ENCODE assay signal across 31 mouse cellular contexts in the genomic region with DNA sequence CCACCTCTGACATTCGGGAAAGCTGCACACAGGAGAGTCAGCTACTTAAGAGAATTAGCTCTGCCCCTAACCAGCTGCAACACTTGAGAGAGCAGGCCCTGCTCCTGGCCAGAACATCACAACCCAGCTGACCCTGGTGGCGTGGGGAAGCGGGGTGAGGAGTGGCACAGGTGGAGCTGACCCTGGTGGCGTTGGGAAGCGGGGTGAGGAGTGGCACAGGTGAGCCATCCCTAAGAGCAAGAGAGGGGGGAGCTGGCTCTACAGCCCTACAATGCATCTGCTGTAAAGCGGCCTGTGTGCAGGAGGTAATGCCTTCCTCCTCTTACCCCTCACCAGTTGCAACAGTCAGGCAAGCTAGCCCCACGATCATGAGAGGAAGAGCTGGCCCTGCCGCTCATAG.
A peak's percentile ranks its signal among the peaks of the same experiment; 100 is the strongest.
DNase-seq lines count a peak whose midpoint lies in the region; ATAC-seq and TF ChIP-seq lines count a peak whose summit lies in the region.
"Had no signal": no experiment of that assay in that cellular context is flagged by ENCODE, and none has a peak within 500 bp of the region (broad histone marks: within the 10 kb centered on the region; RNA-seq: fewer than 3 reads in every experiment).

No protein-coding gene starts in this region.

- H3K27me3 ChIP-seq in forebrain, embryonic 11.5 days (ENCODE audit: control insufficient read depth, insufficient read depth, low read length) = no peaks in the 10 kb centered on the region
- no peaks in the 10 kb centered on the region for H3K27me3 ChIP-seq in forebrain, embryonic 15.5 days
- H3K27me3 ChIP-seq in kidney, embryonic 15.5 days = no peaks in the 10 kb centered on the region
- no peaks in the 10 kb centered on the region for H3K27me3 ChIP-seq in midbrain, embryonic 12.5 days
- H3K27me3 ChIP-seq in midbrain, postnatal 0 days (ENCODE audit: insufficient read depth, low read length) = no peaks in the 10 kb centered on the region
- H3K27me3 ChIP-seq in stomach, postnatal 0 days (ENCODE audit: control insufficient read depth, insufficient read depth, low read length) = no peaks in the 10 kb centered on the region
- H3K27me3 ChIP-seq: forebrain, embryonic 12.5 days; heart, embryonic 13.5 days; limb, embryonic 13.5 days; neural tube, embryonic 15.5 days; Patski had no signal

- no peaks in the 10 kb centered on the region for H3K4me1 ChIP-seq in forebrain, embryonic 11.5 days (replicated peaks; ENCODE audit: control insufficient read depth, insufficient read depth, low read length)
- no peaks in the 10 kb centered on the region for H3K4me1 ChIP-seq in forebrain, embryonic 15.5 days
- no peaks in the 10 kb centered on the region for H3K4me1 ChIP-seq in kidney, embryonic 15.5 days
- no peaks in the 10 kb centered on the region for H3K4me1 ChIP-seq in midbrain, embryonic 12.5 days
- no peaks in the 10 kb centered on the region for H3K4me1 ChIP-seq in midbrain, postnatal 0 days (ENCODE audit: insufficient read depth, low read length)
- H3K4me1 ChIP-seq in stomach, postnatal 0 days (replicated peaks; ENCODE audit: control insufficient read depth, insufficient read depth) = no peaks in the 10 kb centered on the region
- H3K4me1 ChIP-seq: forebrain, embryonic 12.5 days; heart, embryonic 13.5 days; hindbrain, embryonic 10.5 days; limb, embryonic 13.5 days; neural tube, embryonic 15.5 days had no signal

- no peak for DNase-seq in forebrain, embryonic 11.5 days (ENCODE audit: low spot score)
- DNase-seq in kidney, adult 9 months = no peak
- no peak for DNase-seq in midbrain, postnatal 0 days (ENCODE audit: low spot score)
- DNase-seq in stomach, postnatal 0 days (ENCODE audit: low spot score) = no peak
- DNase-seq: adrenal gland, postnatal 10 days; cerebellum, adult 11 months; cerebellum, adult 9-11 months; embryo, embryonic 11 days; gastrocnemius, postnatal 25 days; heart, adult 2 months; heart, postnatal 10 days; kidney, postnatal 36 days; lung, postnatal 4 days; retina, postnatal 1 day; right cerebral cortex, postnatal 14 days had no signal

- H3K4me3 ChIP-seq in forebrain, embryonic 11.5 days (ENCODE audit: low read depth, low read length) = no peak overlapping the region
- H3K4me3 ChIP-seq in forebrain, embryonic 15.5 days = no peak overlapping the region
- H3K4me3 ChIP-seq in kidney, embryonic 15.5 days (replicated peaks) = no peak overlapping the region
- no peak overlapping the region for H3K4me3 ChIP-seq in midbrain, embryonic 12.5 days
- H3K4me3 ChIP-seq in midbrain, postnatal 0 days (ENCODE audit: low read depth, low read length) = no peak overlapping the region
- H3K4me3 ChIP-seq in stomach, postnatal 0 days (ENCODE audit: low read depth, low read length) = no peak overlapping the region
- H3K4me3 ChIP-seq: erythroblast, embryonic 14.5 days; forebrain, embryonic 12.5 days; heart, adult 2 months; heart, embryonic 13.5 days; hindbrain, embryonic 10.5 days; layer of hippocampus, adult 2 months; left cerebral cortex, adult 2 months; limb, embryonic 13.5 days; neural tube, embryonic 15.5 days had no signal

- no peak overlapping the region for H3K27ac ChIP-seq in forebrain, embryonic 11.5 days (ENCODE audit: low read depth, low read length)
- H3K27ac ChIP-seq in forebrain, embryonic 15.5 days (replicated peaks) = no peak overlapping the region
- no peak overlapping the region for H3K27ac ChIP-seq in kidney, embryonic 15.5 days
- H3K27ac ChIP-seq in midbrain, embryonic 12.5 days (replicated peaks) = no peak overlapping the region
- H3K27ac ChIP-seq in midbrain, postnatal 0 days (ENCODE audit: low read depth, low read length) = no peak overlapping the region
- no peak overlapping the region for H3K27ac ChIP-seq in stomach, postnatal 0 days (replicated peaks)
- H3K27ac ChIP-seq: forebrain, embryonic 12.5 days; heart, adult 2 months; heart, embryonic 13.5 days; hindbrain, embryonic 10.5 days; hindbrain, postnatal 0 days; layer of hippocampus, adult 2 months; left cerebral cortex, adult 2 months; limb, embryonic 13.5 days; neural tube, embryonic 15.5 days had no signal

- 92% methylated on average over 8 of the region's 8 CpGs for WGBS in forebrain, embryonic 11.5 days
- WGBS in forebrain, embryonic 15.5 days = 85% methylated on average over 8 of the region's 8 CpGs
- 89% methylated on average over 8 of the region's 8 CpGs for WGBS in kidney, embryonic 15.5 days
- 90% methylated on average over 8 of the region's 8 CpGs for WGBS in midbrain, embryonic 12.5 days
- WGBS in midbrain, postnatal 0 days = 89% methylated on average over 8 of the region's 8 CpGs
- WGBS in stomach, postnatal 0 days = 89% methylated on average over 8 of the region's 8 CpGs

- H3K4me2 ChIP-seq in forebrain, embryonic 11.5 days (ENCODE audit: low read depth, low read length, severe bottlenecking) = no peak overlapping the region
- no peak overlapping the region for H3K4me2 ChIP-seq in forebrain, embryonic 15.5 days (replicated peaks)
- no peak overlapping the region for H3K4me2 ChIP-seq in kidney, embryonic 15.5 days
- no peak overlapping the region for H3K4me2 ChIP-seq in midbrain, embryonic 12.5 days (replicated peaks)
- H3K4me2 ChIP-seq in midbrain, postnatal 0 days (ENCODE audit: low read depth, low read length, poor library complexity, severe bottlenecking) = no peak overlapping the region
- H3K4me2 ChIP-seq in stomach, postnatal 0 days (replicated peaks; ENCODE audit: low read depth) = no peak overlapping the region
- H3K4me2 ChIP-seq: forebrain, embryonic 12.5 days; heart, embryonic 13.5 days; limb, embryonic 13.5 days; liver, embryonic 11.5 days; neural tube, embryonic 15.5 days had no signal

- ATAC-seq in forebrain, embryonic 11.5 days (replicated peaks; ENCODE audit: low FRiP score) = 0 out of 2 replicates have a peak, but pooled peaks have one; percentile 53
- no peak for ATAC-seq in forebrain, embryonic 15.5 days (replicated peaks)
- 0 out of 2 replicates have a peak, but pooled peaks have one; percentile 43 for ATAC-seq in kidney, embryonic 15.5 days (replicated peaks; ENCODE audit: low FRiP score)
- ATAC-seq in midbrain, embryonic 12.5 days (ENCODE audit: low FRiP score, low read depth) = peak; percentile 23; the same call in 1 of the 2 replicates
- no peak for ATAC-seq in midbrain, postnatal 0 days (ENCODE audit: low FRiP score)
- ATAC-seq in stomach, postnatal 0 days (ENCODE audit: low FRiP score, low TSS enrichment) = 0 out of 2 replicates have a peak, but pooled peaks have one; percentile 15
- ATAC-seq: hindbrain, postnatal 0 days; intestine, embryonic 16.5 days; lung, postnatal 0 days; Patski had no signal

- TF ChIP-seq CTCF in midbrain, postnatal 0 days (IDR thresholded peaks at IDR 0.05) = no peak
- no peak for TF ChIP-seq CTCF in stomach, postnatal 0 days (IDR thresholded peaks at IDR 0.05; ENCODE audit: low read depth)

- TF ChIP-seq EP300 in stomach, postnatal 0 days (optimal IDR thresholded peaks at IDR 0.05) = no peak

- no peaks in the 10 kb centered on the region for H3K9me3 ChIP-seq in forebrain, embryonic 11.5 days (ENCODE audit: control insufficient read depth, low read length)
- H3K9me3 ChIP-seq in forebrain, embryonic 15.5 days = no peaks in the 10 kb centered on the region
- no peaks in the 10 kb centered on the region for H3K9me3 ChIP-seq in kidney, embryonic 15.5 days (replicated peaks)
- H3K9me3 ChIP-seq in midbrain, embryonic 12.5 days = no peaks in the 10 kb centered on the region
- H3K9me3 ChIP-seq in midbrain, postnatal 0 days (ENCODE audit: low read length) = no peaks in the 10 kb centered on the region
- H3K9me3 ChIP-seq in stomach, postnatal 0 days (ENCODE audit: control insufficient read depth, low read length) = no peaks in the 10 kb centered on the region
- H3K9me3 ChIP-seq: forebrain, embryonic 12.5 days; heart, embryonic 13.5 days; hindbrain, embryonic 10.5 days; limb, embryonic 13.5 days; neural tube, embryonic 15.5 days had no signal

- H3K36me3 ChIP-seq in forebrain, embryonic 11.5 days (ENCODE audit: control insufficient read depth, insufficient read depth, low read length) = no peaks in the 10 kb centered on the region
- H3K36me3 ChIP-seq in forebrain, embryonic 15.5 days = no peaks in the 10 kb centered on the region
- no peaks in the 10 kb centered on the region for H3K36me3 ChIP-seq in kidney, embryonic 15.5 days
- H3K36me3 ChIP-seq in midbrain, embryonic 12.5 days = no peaks in the 10 kb centered on the region
- H3K36me3 ChIP-seq in midbrain, postnatal 0 days (ENCODE audit: insufficient read depth, low read length) = no peaks in the 10 kb centered on the region
- H3K36me3 ChIP-seq in stomach, postnatal 0 days (ENCODE audit: control insufficient read depth, insufficient read depth, low read length) = no peaks in the 10 kb centered on the region
- H3K36me3 ChIP-seq: forebrain, embryonic 12.5 days; heart, embryonic 13.5 days; hindbrain, embryonic 10.5 days; limb, embryonic 13.5 days; neural tube, embryonic 15.5 days had no signal

- no peak overlapping the region for H3K9ac ChIP-seq in forebrain, embryonic 11.5 days (ENCODE audit: low read length)
- no peak overlapping the region for H3K9ac ChIP-seq in forebrain, embryonic 15.5 days (replicated peaks)
- H3K9ac ChIP-seq in kidney, embryonic 15.5 days = no peak overlapping the region
- no peak overlapping the region for H3K9ac ChIP-seq in midbrain, embryonic 12.5 days (replicated peaks)
- H3K9ac ChIP-seq in midbrain, postnatal 0 days (replicated peaks; ENCODE audit: low read length, poor library complexity, severe bottlenecking) = no peak overlapping the region
- no peak overlapping the region for H3K9ac ChIP-seq in stomach, postnatal 0 days (ENCODE audit: low read length)
- H3K9ac ChIP-seq: forebrain, embryonic 12.5 days; heart, embryonic 13.5 days; limb, embryonic 13.5 days; neural tube, embryonic 15.5 days had no signal

Comparison
In these comparisons a context has a peak if more than half of its experiments do, and no peak if none do; other contexts are left out.
1. ATAC-seq: peak in forebrain, embryonic 11.5 days (single experiment), kidney, embryonic 15.5 days (single experiment), midbrain, embryonic 12.5 days (single experiment) and stomach, postnatal 0 days (single experiment); none in forebrain, embryonic 15.5 days (single experiment) and midbrain, postnatal 0 days (single experiment).